Mouse (Mus musculus) mesoderm, embryonic 11.5 days (tissue): ENCODE measurements around the gene Nebl.

Source experiments
- DNase-seq: peaks from one replicate; pipeline ENCODE4 v3.0.0-alpha.2; 2012; ENCODE audit warnings: low read depth, low spot score

Nebl gene

DNA sequence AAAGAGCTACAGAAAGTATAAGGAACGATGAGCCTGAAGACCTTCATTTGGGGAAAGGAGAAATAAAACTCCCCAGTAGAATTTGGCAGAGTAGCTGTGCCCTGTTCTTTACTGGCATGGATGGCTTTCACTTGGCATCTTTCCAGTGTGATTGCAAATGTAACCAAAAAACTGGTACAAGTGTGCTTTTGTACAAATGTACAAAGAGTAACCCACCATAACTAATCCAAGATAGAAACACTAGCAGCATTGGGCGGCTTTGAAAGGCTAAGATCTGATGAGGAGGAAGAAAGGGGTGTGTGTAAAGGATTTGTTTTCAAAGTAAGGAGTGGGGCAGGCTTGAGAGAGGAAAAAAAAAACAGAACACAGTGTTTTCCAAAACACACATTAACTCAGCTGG, 21.2 kb downstream of the Nebl start:
- DNase-seq, result no peak

DNA sequence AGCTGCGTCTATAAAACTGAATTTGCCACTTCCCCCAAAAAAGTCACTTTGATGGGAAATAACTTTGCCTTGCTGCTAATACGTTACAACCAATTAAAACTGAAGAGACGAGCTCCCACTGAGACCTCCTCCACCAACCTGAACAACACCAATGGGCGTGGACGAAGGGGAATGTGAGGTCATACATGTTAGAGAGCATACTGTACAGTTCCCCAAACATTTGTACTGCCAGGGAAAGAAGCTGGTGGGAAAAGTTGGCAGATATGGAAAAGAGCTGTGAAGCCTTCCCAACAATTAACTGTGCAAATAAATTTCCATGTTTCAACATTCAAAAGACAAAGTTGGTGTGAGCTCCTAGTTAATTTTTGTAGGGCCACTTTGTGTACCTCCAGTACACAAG, 25.3 kb downstream of the Nebl start:
- DNase-seq, result no peak

DNA sequence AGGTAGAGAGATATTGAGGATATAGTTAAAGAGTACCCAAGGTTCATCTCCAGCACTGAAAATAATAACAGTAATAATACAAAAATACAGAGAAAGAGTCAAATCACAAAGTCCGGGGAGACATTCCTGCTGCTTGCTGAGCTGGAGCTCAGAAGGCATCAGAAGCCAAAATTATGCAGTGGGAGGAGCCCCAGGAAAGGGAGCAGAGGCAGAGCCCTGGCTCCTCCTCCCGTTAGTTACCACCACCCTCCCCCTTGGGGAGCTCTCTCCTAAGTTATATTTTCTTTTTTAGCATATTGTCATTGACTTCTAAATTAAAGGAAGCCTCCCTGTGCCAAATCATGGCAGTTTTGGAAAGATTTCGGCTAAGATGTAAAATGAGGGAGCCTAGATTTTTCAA, 25.8 kb downstream of the Nebl start:
- DNase-seq, result no peak

DNA sequence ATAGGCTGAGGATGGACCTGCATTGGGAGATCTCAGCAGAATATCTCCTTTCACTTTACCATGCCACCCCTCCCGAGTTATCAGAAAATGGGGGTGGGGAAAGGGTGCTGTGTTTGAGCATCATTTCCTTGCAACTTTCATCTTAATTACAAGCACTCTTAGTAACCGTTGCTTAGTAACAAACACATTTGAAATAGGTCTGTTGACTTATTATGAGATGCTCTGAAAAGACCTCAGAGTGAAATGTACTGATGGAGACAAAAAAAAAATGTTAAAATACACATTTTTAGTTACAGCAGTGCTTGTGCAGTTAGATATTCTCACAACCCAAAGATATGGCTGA, 28.1 kb downstream of the Nebl start:
- DNase-seq, result no peak

DNA sequence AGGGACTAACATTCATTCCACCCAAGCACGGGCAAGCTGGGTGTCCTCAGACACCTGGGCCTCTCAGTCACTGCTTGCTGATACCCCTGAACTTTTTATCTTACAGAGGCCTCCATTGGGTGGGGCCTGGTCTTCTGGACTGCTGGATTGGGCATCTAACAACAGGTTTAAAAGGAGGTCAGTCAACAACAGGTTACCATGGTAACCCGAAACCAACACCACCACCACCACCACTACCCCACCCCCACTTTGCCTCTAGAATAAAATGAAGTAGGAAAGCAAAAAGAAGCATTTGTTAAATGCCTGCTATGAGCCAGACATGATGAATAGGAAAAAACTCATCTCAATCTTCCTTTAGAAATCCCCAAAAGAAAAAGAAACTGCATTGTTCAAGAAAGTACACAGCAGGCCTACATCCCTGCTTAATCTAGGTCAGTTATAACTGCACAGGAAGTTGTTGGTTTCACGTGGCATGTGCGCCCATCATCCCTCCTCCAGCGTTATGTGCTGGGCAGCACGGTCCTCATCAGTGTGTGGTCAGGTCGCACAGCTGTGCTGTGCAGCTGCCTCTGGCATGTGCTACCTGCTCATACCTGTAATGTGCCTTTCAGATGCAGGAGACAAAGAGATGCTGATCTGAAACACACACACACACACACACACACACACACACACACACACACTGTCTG, 28.6 kb downstream of the Nebl start:
- DNase-seq, result peak; percentile 11

DNA sequence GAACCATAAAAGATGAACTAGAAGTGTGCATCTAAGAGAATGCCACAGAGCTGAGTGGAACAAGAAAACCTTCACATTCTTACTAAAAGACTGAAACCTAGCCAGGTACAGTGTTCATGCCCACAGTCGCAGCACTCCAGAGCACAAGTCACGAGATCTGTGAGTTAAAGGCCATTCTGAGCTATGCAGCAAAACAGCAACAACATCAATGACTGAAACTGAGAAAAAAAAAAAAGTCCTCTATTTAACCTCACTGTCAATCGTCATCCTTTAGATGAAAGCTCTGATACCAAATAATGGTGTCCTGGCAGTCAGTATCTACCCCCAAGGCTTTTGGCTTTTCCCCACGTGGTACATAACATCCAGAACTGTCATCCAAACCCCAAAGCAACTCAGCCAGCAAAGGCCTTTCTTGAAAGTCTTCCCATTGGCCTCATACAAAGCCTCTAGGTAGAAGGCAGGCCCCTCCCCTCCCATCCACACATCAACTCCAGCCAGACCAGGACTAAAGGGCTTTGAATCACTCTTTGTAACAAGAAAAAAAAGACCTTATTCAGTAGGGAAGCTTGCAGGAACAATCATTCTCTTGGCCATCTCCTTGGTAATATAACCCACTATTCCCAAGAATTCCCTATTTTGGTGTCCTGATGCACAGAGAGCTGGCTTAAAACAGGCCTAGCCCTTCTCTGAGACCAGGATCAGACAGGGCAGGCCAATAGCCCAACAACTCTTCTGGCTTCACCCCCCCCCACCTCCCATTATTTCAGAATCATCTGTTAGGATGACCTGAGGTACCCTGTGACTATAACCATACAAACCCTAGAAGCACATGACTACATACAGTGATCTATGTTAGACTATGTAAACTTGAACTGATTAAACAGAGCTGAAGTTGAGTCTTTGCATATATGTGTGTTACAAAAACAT, 32.8 kb downstream of the Nebl start:
- no peak for DNase-seq

DNA sequence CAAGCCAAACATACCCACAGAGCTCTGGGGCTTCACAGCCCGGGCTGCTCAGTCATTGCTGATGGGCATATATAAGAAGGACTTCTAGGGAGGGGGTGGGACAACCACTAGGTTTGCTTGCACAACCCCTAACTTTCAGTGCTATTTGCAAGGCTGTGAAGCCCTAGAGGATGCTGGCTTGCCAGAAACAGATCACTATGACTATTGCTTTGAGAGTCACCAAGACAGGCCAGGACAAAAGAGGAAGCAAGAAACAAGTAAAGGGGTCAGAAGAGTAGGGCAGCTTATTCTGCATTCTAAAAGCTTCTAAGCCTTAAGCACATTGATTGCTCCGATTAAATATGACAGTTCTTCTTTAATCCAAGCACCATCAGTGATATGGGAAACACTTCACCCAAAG, 38.3 kb downstream of the Nebl start:
- DNase-seq, result no peak

DNA sequence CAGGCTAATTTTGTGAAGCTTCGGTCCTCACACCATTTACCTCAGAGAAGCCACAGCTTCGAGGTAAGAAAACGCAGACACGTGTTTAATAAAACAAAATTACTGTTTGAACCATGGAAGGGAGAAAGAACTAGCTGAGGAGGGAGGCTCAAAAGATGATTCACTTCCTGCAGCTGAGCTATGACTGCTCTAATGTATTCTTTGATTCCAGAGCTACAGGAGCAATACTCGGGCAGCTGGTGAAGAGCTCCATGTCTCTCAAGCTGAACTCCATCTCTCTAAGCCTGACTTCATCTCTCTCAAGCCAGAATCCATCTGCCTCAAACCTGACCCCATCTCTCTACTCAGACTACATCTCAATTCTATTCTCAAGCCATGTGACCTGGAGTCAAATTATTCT, 41.0 kb downstream of the Nebl start:
- no peak for DNase-seq

DNA sequence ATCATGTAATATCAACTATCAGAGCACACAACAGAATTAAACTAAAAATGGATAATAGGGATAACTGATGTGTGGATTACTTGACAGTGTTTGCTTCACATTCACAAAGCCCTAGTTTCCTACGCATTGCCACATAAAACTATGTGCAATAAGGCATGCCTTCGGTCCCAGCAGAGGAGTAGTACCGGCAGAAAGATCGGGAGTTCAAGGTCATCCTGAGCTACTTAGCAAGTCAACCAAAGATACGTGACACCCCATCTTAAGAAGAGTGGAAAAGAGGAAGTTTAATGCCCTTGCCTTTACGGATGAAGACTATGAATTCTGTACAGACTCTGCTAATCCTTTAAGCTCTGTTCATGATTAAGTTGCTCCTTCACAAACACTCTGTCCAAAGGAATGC, 44.1 kb downstream of the Nebl start:
- no peak for DNase-seq

DNA sequence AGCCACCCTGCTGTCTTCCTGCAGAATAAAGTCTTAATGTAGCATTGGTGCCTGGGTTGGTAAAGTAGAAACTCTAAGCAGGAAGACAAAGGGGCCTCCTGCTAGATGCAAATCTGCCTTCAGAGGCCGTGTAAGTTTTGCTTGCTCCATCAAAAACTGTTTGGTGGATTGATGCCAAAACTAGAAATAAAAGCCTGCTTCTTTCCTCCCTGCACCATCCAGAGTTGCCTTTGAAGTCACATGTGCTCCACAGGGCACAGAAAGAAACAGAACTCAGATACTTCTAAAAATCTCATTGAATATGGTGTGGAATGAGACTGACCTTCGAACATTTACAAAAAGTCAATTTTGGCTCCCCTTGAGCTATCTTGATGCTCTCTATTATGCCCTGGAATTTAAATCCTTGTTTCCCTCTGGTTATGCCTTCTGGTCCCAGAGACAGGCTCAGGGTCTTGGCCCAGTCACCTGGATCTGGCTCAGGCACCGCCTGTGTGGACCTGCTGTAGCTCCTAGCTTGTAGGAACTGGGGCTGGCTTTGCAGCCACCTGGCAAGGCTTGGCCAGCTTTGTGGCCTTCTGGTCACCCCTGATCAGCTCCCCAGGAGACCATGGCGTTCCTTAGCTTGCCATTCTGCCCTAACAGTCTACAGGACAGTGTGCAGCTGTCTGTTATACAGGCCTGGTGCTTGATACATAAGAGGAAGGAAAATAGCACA, 47.8 kb downstream of the Nebl start:
- no peak for DNase-seq

DNA sequence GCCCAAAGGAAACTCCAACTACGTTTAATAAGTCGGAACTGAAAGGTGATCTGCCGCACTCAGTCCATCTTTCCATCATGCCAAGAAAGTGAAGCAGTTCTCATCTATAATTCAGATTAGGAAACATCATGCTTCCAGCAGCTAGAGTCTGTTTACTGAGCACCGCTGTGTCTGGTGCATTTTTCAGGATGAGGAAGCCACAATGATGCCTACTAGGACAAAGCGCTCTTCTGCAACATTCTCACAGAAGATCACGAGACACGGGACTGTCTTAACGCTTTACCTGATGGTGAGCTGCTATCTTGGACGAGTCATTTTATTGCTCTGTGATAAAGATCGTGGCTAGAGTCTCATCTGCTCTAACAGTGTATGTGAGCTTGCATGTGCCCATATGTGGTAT, 59.1 kb downstream of the Nebl start:
- DNase-seq, result no peak

DNA sequence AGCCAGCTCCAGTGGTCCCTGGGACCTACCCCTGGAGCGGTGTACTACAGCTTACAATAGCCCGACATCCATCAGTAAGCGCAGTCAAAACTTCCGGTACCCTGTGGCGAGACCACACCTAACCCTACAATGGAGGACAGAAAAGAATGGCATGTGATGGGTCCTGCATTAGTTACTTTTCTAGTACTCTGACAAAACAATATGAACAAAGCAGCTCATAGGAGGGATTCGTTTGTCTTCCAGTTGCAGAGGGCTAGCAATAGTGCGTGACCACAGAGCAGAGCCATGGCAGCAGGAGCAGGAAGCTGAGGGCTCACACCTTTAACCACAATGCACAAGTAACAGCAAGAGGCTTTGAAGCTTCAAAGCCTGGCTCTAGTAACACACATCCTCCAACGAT, 59.7 kb downstream of the Nebl start:
- no peak for DNase-seq

DNA sequence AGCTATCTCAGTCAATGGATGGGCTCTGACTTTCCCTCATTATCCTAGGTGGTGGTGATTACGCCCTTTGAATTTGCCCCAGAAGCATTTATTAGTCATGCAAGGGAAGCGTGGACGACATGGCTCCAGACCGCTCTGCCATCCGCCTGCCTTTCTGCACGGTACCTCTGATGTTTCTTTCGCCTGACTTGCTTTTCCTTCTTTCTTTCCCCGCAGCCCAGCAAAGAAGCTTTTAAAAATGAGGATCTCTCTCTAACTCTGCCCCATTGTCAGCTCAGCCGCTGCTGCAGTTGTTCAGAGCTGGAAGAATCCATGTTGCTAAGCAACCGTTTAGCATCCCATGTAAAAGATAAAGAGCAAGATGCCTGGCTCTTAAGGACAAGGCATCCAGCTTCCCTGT, 61.3 kb downstream of the Nebl start:
- peak; percentile 65 for DNase-seq

DNA sequence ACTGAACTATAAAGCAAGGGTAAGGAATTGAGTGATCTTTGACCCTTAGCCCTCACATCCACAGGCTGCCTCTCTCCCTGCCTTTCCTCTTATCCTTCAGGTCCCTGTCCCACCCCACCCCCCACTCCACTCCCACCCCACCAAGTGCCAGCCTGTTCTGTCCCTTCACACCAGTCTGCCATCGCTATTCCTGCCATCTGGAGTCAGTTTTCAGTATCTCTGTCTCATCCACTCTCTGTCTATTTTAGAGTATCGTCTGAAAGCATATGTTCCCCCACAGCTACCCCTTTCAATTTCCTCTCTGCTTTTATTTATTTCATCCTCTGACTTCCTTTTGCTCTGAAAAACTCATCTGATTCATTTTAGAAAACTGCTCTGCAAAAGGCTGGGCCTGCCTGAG, 62.3 kb downstream of the Nebl start:
- DNase-seq, result no peak

DNA sequence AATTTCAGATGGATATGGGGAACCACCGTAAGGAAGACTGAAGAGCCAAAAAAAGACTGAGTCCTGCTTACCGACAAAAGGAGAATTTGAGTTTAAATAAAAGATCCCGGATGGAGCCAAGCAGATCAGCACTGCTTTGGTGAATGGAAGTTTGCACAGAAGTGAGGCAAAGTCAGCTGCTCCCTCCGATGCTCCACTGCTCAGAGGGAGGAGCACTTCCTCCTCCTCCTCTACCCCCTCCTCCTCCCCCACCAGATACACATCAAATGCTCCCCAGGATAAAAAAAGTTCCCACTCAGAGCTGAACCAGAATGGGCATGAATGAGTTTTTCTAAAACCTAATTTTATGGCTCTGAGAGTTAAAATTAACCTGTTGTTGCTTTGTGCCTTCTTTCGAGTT, 73.1 kb downstream of the Nebl start:
- no peak for DNase-seq

DNA sequence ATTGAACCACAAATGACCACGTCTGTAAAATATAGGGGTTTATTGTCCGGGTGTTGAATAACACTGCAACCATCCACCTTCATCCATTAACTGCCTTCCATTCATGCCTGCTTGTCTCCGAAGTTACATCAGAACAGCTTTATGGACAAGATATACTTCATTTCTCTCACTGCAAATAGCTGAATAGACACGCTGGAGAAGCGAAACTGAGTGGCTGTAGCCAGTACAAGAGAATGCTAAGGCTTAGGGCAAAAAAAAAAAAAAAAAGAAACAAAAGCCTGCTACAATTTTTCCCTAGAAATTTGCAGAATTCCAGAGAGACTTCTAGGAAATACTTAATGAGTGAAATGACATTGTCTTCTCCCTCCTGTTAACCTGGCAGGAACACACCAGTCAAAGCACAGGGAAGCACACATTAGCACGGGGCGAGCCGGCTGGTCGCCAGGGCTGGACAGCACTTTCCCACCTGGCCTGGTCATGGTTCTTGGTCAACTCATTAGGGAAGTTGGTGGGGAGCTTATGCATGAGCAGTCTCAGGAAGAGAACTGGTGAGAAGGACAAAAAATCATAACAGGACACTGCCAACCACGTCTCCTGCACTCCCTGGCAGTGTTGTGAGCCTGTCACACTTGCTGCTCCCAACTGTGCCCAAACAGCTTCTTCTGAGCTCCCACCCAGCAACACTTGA, 81.0 kb downstream of the Nebl start:
- DNase-seq, result no peak

DNA sequence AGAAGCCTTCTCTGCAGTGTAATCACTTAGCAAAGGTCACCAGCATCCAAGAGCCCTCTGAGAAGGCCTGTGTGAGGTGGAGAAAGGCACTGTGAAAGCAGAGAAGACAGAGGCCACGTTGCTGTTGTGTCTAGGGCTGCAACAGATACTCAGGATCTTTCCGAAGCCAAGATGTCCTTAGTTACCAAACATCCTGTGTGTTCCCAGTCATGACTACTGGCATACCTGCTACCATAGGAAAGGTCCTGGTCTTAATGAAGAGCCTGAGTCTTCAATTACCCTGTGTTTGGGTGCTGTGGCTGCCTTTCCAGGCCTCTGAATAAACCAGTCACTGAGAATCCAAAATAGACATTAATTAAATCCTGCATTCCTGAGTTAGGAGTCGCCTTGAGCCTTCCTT, 81.5 kb downstream of the Nebl start:
- no peak for DNase-seq

DNA sequence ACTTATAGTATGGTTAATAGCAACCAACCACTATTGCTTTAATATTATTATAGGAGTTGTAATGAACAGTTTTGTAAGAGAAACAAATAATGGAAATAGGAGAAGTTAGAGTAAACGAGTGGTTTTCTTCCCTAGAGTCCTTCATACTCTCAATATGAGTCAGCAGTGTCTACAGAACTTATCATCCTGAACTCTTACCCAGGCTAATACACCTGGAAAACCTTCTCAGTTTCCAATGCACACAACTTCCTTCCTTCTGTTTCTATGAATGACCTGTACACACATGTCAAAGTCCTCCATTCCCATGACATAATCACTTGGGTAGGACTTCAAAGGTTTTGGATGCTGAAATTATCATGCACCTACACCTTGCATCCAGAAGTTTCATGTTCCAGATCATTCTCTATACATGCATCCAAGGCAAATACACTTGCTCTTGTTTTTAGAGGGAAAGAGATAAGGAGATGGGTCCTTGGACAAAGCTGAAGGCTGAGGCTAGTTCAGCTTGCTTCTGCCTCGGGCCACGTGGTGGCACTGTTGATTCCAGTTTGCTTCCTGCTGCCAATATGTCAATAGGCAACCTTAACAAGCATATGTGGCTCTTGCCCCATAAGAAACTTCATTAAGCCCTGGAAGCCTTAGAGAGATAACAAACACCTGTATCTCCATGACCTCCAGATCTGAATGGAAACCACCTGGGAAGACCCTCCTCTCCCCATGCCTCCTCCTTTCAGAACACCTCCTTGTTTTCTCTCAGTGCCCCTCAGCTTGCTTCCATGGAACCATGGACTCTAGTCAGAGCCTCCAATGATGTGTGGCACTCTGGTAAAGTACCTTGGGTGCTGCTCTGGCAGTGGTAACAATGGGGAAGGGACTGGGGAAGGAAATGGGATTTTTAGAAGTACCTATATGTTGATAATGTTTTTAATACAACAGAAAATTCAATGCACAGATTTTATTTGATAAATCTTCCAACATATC, 86.7 kb downstream of the Nebl start:
- peak; percentile 34 for DNase-seq

DNA sequence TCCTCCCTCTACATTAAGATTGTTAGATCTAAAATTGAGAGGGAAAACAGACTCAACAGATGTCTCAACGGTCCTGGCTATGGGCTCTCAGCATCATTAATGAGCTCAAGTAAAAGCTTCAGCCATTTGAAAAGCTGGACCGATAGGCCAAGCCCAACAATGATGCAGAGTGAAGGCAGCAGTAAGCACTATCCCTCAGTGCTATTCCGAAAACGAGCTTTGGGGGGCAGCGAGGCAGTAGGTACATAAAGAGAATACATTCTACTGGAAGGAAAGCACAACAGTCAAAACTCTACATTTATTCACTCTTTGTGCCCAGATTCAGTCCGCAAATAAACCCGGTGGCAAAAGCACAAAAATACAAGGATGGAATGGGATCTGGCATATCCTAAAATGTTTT, 87.4 kb downstream of the Nebl start:
- no peak for DNase-seq

DNA sequence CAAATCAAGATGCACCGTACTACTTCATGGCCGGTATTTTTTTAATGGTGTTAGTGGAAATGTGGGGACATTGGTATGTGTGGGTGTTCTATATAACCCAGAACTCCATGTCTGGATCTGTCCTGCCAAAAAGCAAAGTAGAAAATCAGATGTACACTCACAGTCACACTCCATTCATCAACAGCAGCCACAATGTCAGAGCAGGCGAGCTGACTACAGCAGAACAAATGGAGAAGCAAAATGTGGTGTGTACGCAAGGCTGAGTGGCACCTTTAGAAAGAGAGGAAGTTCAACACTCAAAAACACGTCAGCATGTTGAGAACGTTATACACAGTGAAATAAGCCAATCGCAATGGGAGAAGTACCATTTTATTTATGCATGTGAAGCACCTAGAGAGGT, 88.5 kb downstream of the Nebl start:
- DNase-seq, result no peak

DNA sequence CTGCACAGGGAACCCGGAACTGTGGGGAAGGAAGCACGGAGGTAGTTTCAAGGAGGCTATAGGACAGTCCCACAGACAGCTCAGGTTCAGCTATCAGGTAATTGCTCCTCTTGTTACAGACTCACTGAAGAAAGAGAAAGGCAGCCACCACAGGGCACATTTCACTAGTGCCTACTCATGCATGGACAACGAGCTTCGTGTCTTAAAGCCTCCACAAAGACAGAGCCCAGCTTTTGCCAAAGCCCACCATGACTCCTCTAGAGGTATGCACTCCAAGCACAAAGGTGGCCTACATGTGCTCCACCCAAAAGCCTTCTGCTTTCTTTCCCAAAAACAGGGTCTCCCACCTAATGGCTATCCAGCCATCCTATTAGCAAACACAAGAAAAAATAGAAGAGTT, 90.4 kb downstream of the Nebl start:
- DNase-seq, result no peak
